Mouse (Mus musculus): ENCODE measurements around the gene Tma7.

- no peak for TF ChIP-seq CTCF (conservative IDR thresholded peaks at IDR 0.05; ENCODE audit: insufficient read depth, insufficient read length, low read depth, low read length)
- no peak for TF ChIP-seq POLR2A (IDR thresholded peaks at IDR 0.05; ENCODE audit: low read depth, low read length)
These were observed 27.7 kb downstream of the Tma7 start for GRCm38 (mm10) chr9:109054712-109055111.
